Mouse (Mus musculus): ENCODE measurements around the gene Serinc5. TPM values are rescaled to one million over a fixed set of nuclear protein-coding genes. Genes with fewer than 3 reads are reported as not detected.

Gene Serinc5
- polyA plus RNA-seq, 1 experiment from 2014 or later, result 18.4 TPM

DNA sequence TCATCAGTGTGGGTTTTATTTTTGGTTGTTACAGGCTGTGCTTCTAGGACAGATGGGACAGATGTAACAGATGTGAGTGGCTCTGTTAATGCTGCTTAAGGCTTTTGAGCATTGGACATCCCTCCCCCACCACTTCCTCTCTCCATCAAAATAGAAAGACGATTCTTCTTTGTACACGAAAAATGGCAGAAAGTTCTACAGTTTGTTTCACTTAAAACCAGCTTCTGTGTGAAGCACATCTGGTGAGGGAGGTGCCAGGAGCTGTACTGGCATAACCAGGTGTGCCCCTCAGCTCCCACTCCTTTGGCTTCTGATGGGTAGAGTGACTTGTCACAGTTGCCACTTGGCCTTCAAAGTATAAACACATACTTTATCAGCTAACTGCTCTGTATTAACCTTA lies 63.8 kb downstream of the Serinc5 start:
- Histone ChIP-seq H3K27ac (no peak overlapping the region), H3K9me3 (ENCODE audit: control insufficient read depth, low read length) (no peaks in the 10 kb centered on the region), H3K36me3 (replicated peaks; ENCODE audit: control insufficient read depth, insufficient read depth) (no peaks in the 10 kb centered on the region), H3K9ac (no peak overlapping the region), H3K4me2 (replicated peaks) (no peak overlapping the region), H3K27me3 (ENCODE audit: control insufficient read depth, insufficient read depth, low read length) (no peaks in the 10 kb centered on the region), H3K4me1 (replicated peaks; ENCODE audit: control insufficient read depth, insufficient read depth, low read length) (peaks cover 10% of the 10 kb centered on the region), H3K4me3 (replicated peaks; ENCODE audit: low read length) (no peak overlapping the region)
- DNase-seq (ENCODE audit: low spot score) (no peak), ATAC-seq (ENCODE audit: low FRiP score) (no peak)
- 71% methylated on average over 2 of the region's 2 CpGs for WGBS

DNA sequence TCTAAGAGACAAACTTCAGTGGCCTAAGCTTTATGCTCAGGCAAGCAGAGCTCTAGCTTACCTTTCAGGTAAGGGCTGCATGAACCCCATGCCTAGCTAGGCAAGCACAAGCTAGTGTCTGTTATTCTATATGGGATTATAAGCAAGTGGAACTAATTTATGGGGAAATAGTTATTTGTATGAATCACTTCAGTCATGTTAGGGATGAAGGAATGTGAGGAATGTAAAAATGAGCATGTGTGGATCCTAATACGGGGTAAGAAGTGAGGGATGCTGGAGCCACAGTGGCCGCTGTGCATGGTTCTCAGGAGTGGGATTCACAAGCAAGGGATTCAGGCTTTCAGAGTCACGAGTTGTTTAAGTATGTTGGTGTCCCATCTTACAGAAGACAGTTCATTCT lies 64.4 kb downstream of the Serinc5 start:
- no peak overlapping the region for H3K4me2 ChIP-seq (replicated peaks)
- no peaks in the 10 kb centered on the region for H3K27me3 ChIP-seq (ENCODE audit: control insufficient read depth, insufficient read depth, low read length)
- DNase-seq (ENCODE audit: low spot score), result no peak
- no peak for ATAC-seq (ENCODE audit: low FRiP score)
- H3K4me3 ChIP-seq (replicated peaks; ENCODE audit: low read length), result no peak overlapping the region
- no peak overlapping the region for H3K27ac ChIP-seq
- H3K4me1 ChIP-seq (replicated peaks; ENCODE audit: control insufficient read depth, insufficient read depth, low read length), result peaks cover 10% of the 10 kb centered on the region
- H3K36me3 ChIP-seq (replicated peaks; ENCODE audit: control insufficient read depth, insufficient read depth), result no peaks in the 10 kb centered on the region
- H3K9ac ChIP-seq, result no peak overlapping the region
- H3K9me3 ChIP-seq (ENCODE audit: control insufficient read depth, low read length), result no peaks in the 10 kb centered on the region
- WGBS, result 84% methylated on average over 3 of the region's 3 CpGs

DNA sequence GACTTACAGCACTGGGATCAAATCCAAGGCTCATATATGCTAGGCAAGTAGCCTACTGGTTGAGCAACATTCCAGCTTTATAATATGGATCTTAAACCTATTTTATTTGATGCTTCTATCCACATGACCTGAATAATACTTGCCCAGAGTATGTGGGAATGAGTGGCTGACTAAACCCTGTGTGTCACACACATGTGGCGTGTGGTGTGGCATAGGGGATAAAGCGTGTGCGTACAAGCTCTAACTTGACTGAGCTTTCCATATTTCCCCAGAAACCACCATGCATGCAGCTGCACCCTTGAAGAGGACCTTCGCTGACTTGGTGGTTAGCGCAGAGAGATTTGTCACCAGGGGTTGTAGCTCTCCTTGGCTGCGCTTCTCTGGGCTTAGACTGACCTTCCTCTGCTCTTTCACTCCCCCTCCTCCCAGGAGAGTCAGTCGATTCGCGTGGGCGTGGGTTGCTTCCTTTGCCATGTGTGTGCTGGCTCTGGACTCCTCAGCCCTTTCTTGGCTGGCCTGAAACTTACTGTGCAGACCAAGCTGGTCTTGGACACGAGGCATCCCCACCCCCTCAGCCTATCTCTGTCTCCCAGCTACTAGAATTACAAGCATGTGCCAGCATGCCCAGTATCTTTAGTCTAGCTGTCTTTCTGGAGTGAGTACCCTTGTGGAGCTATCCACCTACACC lies 65.2 kb downstream of the Serinc5 start:
- Histone ChIP-seq H3K36me3 (replicated peaks; ENCODE audit: control insufficient read depth, insufficient read depth) (no peaks in the 10 kb centered on the region), H3K4me1 (replicated peaks; ENCODE audit: control insufficient read depth, insufficient read depth, low read length) (peaks cover 10% of the 10 kb centered on the region), H3K4me3 (replicated peaks; ENCODE audit: low read length) (no peak overlapping the region), H3K27ac (no peak overlapping the region), H3K4me2 (replicated peaks) (no peak overlapping the region), H3K27me3 (ENCODE audit: control insufficient read depth, insufficient read depth, low read length) (no peaks in the 10 kb centered on the region), H3K9me3 (ENCODE audit: control insufficient read depth, low read length) (no peaks in the 10 kb centered on the region), H3K9ac (no peak overlapping the region)
- DNase-seq (ENCODE audit: low spot score), result no peak
- ATAC-seq (ENCODE audit: low FRiP score), result 0 out of 2 replicates have a peak, but pooled peaks have one; percentile 19
- WGBS, result 81% methylated on average over 11 of the region's 11 CpGs

DNA sequence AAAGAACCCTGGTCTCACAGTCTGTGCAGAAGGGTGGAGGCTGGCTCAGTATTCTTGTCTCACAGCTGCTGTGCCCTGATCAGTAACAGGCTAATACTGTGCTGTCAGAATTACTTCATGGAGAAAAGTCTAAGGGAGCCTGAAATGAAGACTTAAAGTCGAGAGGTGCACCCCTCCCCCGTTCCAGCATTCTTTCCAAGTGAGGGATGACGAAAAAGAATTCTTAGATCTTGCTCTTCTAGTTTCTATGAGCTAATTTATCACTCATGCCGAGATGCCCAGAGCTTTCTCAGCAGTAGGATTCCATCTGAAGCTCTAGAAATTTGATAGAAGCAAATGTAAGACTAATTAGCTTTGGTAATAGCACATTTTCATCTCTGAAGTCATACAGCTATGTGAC lies 66.8 kb downstream of the Serinc5 start:
- Histone ChIP-seq H3K9me3 (ENCODE audit: control insufficient read depth, low read length) (no peaks in the 10 kb centered on the region), H3K9ac (no peak overlapping the region), H3K4me2 (replicated peaks) (no peak overlapping the region), H3K27ac (no peak overlapping the region), H3K4me3 (replicated peaks; ENCODE audit: low read length) (no peak overlapping the region), H3K36me3 (replicated peaks; ENCODE audit: control insufficient read depth, insufficient read depth) (no peaks in the 10 kb centered on the region), H3K27me3 (ENCODE audit: control insufficient read depth, insufficient read depth, low read length) (no peaks in the 10 kb centered on the region), H3K4me1 (replicated peaks; ENCODE audit: control insufficient read depth, insufficient read depth, low read length) (peaks cover 10% of the 10 kb centered on the region)
- 69% methylated on average over 4 of the region's 4 CpGs for WGBS
- DNase-seq (ENCODE audit: low spot score), result no peak
- no peak for ATAC-seq (ENCODE audit: low FRiP score)

DNA sequence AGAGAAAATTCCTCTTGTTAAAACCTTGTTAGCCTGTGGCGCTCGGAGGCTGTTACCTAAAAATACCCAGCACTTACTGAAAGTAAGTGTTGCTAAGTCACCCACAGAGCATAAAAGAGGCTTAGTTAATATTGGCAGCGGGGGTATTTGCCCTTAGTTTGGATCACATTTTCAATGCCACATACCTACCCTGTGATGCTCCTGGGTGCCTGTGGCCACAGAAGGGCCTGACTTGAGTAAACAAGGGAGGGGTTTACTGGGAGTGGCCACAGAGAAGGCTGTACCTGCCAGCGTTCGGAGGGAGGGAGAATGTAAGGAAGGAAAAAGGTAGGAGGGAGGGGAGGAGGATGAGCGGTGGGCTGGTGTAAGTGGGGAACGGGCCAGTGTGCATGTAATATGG lies 68.8 kb downstream of the Serinc5 start:
- 89% methylated on average over 7 of the region's 7 CpGs for WGBS
- ATAC-seq (ENCODE audit: low FRiP score) (no peak), DNase-seq (ENCODE audit: low spot score) (no peak)
- H3K9me3 ChIP-seq (ENCODE audit: control insufficient read depth, low read length), result no peaks in the 10 kb centered on the region
- H3K27me3 ChIP-seq (ENCODE audit: control insufficient read depth, insufficient read depth, low read length), result no peaks in the 10 kb centered on the region
- H3K4me2 ChIP-seq (replicated peaks), result no peak overlapping the region
- H3K9ac ChIP-seq, result no peak overlapping the region
- no peak overlapping the region for H3K4me3 ChIP-seq (replicated peaks; ENCODE audit: low read length)
- H3K27ac ChIP-seq, result no peak overlapping the region
- H3K36me3 ChIP-seq (replicated peaks; ENCODE audit: control insufficient read depth, insufficient read depth), result no peaks in the 10 kb centered on the region
- H3K4me1 ChIP-seq (replicated peaks; ENCODE audit: control insufficient read depth, insufficient read depth, low read length), result peaks cover 10% of the 10 kb centered on the region

DNA sequence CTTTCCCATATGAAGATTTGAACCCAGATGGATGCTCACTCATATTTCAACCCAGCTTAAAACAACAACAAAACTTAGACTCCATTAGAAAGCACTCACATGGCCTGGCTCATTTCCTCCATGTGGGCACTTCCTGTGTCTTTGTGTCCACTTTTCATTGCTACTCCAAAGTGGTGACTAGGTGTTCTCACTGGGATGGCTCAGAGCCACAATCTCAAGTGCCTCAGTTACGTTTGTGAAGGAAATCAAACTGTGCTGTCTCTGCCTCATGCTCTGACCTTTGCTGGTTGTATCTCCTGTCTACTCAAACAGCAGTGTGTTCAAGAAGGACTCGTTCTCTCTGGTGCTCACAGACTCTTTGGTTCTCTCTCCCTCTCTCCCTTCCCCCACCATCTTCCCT lies 70.7 kb downstream of the Serinc5 start:
- DNase-seq (ENCODE audit: low spot score), result no peak
- ATAC-seq (ENCODE audit: low FRiP score), result no peak
- no peak overlapping the region for H3K4me3 ChIP-seq (replicated peaks; ENCODE audit: low read length)
- H3K4me2 ChIP-seq (replicated peaks), result no peak overlapping the region
- H3K36me3 ChIP-seq (replicated peaks; ENCODE audit: control insufficient read depth, insufficient read depth), result peaks cover 7% of the 10 kb centered on the region; the same call in 1 of the 2 replicates
- H3K4me1 ChIP-seq (replicated peaks; ENCODE audit: control insufficient read depth, insufficient read depth, low read length), result no peaks in the 10 kb centered on the region
- no peak overlapping the region for H3K9ac ChIP-seq
- WGBS, result 83% methylated on average over 2 of the region's 2 CpGs
- no peak overlapping the region for H3K27ac ChIP-seq
- no peaks in the 10 kb centered on the region for H3K9me3 ChIP-seq (ENCODE audit: control insufficient read depth, low read length)
- H3K27me3 ChIP-seq (ENCODE audit: control insufficient read depth, insufficient read depth, low read length), result no peaks in the 10 kb centered on the region

DNA sequence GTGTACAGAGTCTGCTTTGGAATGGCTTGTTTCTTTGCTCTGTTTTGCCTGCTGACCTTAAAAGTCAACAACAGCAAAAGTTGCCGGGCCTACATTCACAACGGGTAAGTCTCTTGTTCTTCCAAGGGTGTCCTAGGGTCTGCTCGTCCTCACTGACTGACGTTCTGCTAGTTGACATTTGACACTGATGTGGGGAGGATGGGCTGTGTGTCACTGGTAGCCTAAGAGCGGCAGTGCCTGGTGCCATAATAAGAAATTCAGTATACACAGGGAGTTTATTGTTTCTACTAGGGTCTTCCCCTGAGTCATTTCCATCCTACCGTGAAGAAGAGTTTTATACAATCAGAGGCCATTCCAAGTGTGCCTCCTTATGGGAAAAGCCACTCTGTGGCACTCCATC lies 71.9 kb downstream of the Serinc5 start:
- no peaks in the 10 kb centered on the region for H3K9me3 ChIP-seq (ENCODE audit: control insufficient read depth, low read length)
- WGBS, result 23% methylated on average over 6 of the region's 6 CpGs
- H3K4me1 ChIP-seq (replicated peaks; ENCODE audit: control insufficient read depth, insufficient read depth, low read length), result no peaks in the 10 kb centered on the region
- no peaks in the 10 kb centered on the region for H3K27me3 ChIP-seq (ENCODE audit: control insufficient read depth, insufficient read depth, low read length)
- H3K9ac ChIP-seq, result no peak overlapping the region
- peaks cover 7% of the 10 kb centered on the region; the same call in 1 of the 2 replicates for H3K36me3 ChIP-seq (replicated peaks; ENCODE audit: control insufficient read depth, insufficient read depth)
- H3K4me2 ChIP-seq (replicated peaks), result no peak overlapping the region
- DNase-seq (ENCODE audit: low spot score) (no peak), ATAC-seq (ENCODE audit: low FRiP score) (no peak)
- H3K4me3 ChIP-seq (replicated peaks; ENCODE audit: low read length), result no peak overlapping the region
- no peak overlapping the region for H3K27ac ChIP-seq

DNA sequence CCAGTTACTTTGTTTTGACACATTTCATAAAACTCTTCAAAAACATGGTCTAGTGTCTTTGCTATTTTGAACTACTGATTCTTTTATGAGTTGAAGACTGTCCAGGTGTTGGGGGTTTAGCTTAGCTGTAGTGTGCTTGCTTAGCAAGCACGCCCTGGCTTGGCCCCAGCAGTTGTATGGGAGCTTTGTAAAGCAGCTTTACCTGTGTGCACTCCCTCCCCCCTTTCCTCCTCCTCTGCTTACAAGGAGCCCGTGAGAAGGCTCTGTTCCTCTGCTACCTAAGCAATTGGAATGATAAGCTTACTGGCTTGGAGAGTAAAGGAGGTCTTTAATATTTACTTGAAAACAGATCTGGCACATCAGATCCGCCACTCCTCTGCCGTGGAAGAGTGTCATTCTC lies 72.6 kb downstream of the Serinc5 start:
- Histone ChIP-seq H3K4me3 (replicated peaks; ENCODE audit: low read length) (no peak overlapping the region), H3K4me2 (replicated peaks) (no peak overlapping the region), H3K27ac (no peak overlapping the region), H3K27me3 (ENCODE audit: control insufficient read depth, insufficient read depth, low read length) (no peaks in the 10 kb centered on the region), H3K9ac (no peak overlapping the region), H3K4me1 (replicated peaks; ENCODE audit: control insufficient read depth, insufficient read depth, low read length) (no peaks in the 10 kb centered on the region), H3K36me3 (replicated peaks; ENCODE audit: control insufficient read depth, insufficient read depth) (peaks cover 8% of the 10 kb centered on the region), H3K9me3 (ENCODE audit: control insufficient read depth, low read length) (no peaks in the 10 kb centered on the region)
- no peak for DNase-seq (ENCODE audit: low spot score)
- WGBS, result 68% methylated on average over 4 of the region's 4 CpGs
- ATAC-seq (ENCODE audit: low FRiP score), result no peak

DNA sequence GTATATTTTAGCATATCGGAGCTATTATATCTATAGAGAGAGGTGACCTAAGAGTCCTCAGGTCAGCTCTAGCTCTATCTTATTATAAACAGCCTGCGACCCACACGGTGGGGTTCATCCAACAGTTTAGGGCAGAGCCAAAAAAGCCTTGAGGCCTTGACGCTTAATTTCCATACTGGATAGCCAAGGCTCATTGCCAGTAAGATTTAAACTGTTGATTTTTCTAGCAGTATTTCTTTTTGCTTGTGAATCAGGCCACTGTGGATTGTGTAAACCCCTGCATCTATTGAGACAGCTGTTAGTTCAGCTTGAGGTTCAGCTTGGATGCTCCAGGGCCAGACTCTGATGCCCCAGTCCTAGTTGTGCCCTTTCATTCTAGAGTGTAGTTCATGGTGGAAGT lies 73.4 kb downstream of the Serinc5 start:
- Histone ChIP-seq H3K9ac (no peak overlapping the region), H3K36me3 (replicated peaks; ENCODE audit: control insufficient read depth, insufficient read depth) (peaks cover 16% of the 10 kb centered on the region), H3K27me3 (ENCODE audit: control insufficient read depth, insufficient read depth, low read length) (no peaks in the 10 kb centered on the region), H3K27ac (no peak overlapping the region), H3K4me3 (replicated peaks; ENCODE audit: low read length) (no peak overlapping the region), H3K4me1 (replicated peaks; ENCODE audit: control insufficient read depth, insufficient read depth, low read length) (no peaks in the 10 kb centered on the region), H3K9me3 (ENCODE audit: control insufficient read depth, low read length) (no peaks in the 10 kb centered on the region), H3K4me2 (replicated peaks) (no peak overlapping the region)
- 71% methylated on average over 4 of the region's 4 CpGs for WGBS
- DNase-seq (ENCODE audit: low spot score), result no peak
- ATAC-seq (ENCODE audit: low FRiP score), result no peak

DNA sequence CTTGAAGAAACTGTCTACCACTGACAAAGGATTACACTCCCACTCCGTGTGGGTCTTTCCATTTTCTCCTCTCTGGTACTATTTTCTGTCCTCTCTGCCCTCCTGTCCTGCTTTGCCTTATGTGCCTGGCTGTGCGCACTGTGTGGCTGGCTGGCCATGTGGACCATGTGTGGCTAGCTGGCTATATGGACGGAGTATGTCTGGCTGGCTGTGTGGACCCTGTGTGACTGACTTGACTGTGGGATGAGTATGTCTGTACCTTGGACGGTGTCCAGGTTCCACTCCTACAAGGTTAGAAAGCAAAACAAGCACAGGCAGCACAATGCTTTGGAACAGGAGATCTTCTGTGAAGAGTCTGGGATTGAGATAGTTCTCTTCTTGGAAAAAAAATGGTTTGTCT lies 74.4 kb downstream of the Serinc5 start:
- no peak overlapping the region for H3K27ac ChIP-seq
- no peak for DNase-seq (ENCODE audit: low spot score)
- H3K4me3 ChIP-seq (replicated peaks; ENCODE audit: low read length), result no peak overlapping the region
- no peak overlapping the region for H3K4me2 ChIP-seq (replicated peaks)
- no peaks in the 10 kb centered on the region for H3K9me3 ChIP-seq (ENCODE audit: control insufficient read depth, low read length)
- H3K27me3 ChIP-seq (ENCODE audit: control insufficient read depth, insufficient read depth, low read length), result no peaks in the 10 kb centered on the region
- H3K4me1 ChIP-seq (replicated peaks; ENCODE audit: control insufficient read depth, insufficient read depth, low read length), result no peaks in the 10 kb centered on the region
- WGBS, result 94% methylated on average over 4 of the region's 4 CpGs
- peaks cover 17% of the 10 kb centered on the region for H3K36me3 ChIP-seq (replicated peaks; ENCODE audit: control insufficient read depth, insufficient read depth)
- H3K9ac ChIP-seq, result no peak overlapping the region
- no peak for ATAC-seq (ENCODE audit: low FRiP score)

Data from hindbrain, embryonic 14.5 days (tissue).